Mouse (Mus musculus): Measurements from ENCODE around the gene Gclc.

Gene Gclc

GRCm38 (mm10) chr9:77753853-77754727, at the start of gene Gclc:
Gclc (plus strand) TSS chr9:77754535.
- DNase-seq (ENCODE audit: extremely low read depth, low read depth) = peak; percentile 45

- DNase-seq (ENCODE audit: extremely low read depth, low read depth) = no peak
These were observed 47.8 kb upstream of the Gclc start for GRCm38 (mm10) chr9:77706515-77706914.

DNA sequence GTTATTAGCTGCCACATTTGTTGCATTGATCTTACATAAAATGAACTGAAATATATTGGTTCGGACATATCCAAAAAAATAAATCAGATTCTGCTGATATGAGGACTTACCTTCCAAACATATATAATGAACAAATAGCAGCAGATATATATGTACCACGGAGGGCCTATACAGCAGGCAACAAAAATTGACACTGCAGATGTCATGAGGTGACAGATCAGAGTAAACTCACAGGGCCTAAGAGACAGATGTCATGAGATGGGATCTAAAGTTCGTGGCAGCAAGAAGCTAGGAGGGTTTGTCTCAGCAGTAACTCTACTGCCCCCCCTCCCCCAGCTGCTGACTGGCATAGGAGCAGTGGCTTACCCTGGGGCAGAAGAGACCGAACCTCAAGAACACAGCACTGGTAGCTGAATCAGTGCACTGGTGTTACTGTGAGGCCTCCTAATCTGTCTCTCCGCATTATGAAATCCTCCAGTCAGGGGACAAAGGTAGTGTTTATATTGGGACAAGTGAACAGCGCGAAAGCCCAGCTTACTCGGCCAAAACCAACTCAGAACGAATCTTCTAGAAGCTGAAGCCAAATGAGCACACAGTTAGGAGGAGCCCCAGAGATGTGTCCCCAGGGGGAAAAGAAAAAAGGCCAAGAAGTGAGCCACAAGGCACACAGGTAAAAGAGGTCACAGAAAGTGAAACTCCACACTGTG, 46.7 kb upstream of the Gclc start:
- no peak for DNase-seq (ENCODE audit: extremely low read depth, low read depth)

DNA sequence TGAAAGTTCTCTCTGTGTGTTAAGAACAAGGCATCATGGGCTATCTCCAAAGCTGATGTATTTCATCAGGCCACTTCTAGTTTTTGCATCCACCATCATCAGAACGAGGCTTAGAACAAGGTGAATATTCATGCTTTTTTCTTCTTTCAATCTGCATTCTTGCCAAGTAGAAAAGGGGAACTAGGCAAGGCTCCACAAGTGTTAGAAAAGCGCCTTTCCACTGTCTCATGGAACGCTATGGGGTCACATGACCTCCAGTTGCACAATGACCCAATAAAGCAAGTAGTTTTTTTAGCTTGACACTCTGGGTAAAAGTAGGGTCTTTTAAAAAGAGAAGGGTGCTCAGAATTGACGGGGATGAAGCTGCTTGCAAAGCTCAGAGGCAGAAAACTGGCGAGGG, 45.4 kb upstream of the Gclc start:
- DNase-seq (ENCODE audit: extremely low read depth, low read depth) = peak; percentile 38

DNA sequence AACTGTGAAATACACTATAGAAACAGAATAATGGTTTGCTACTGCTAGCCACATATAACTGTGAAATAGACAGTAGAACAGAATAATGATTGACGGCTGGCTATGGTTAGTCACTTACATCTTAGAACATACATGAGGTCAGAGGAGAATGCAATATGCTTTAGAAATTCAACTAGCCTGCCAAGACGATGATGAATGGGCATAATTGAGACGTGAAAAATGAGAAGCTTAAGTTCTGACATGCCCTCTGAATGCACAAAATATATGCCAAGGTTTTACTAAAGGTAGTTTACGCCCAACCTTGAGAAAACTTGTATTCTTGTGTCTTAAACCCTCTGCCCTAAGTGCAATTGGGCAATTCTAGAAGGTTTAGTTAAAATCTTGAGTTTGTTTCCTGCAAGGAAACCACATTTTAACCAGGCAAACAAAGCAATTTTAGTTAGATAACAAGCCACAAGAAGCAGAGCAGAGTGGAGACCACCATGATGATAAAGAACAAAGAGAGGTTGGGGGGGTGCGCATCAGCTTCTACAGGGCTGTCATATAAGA, 43.2 kb upstream of the Gclc start:
- no peak for DNase-seq (ENCODE audit: extremely low read depth, low read depth)

GRCm38 (mm10) chr9:77712816-77713215, 41.5 kb upstream of the Gclc start:
- DNase-seq (ENCODE audit: extremely low read depth, low read depth) = no peak

DNA sequence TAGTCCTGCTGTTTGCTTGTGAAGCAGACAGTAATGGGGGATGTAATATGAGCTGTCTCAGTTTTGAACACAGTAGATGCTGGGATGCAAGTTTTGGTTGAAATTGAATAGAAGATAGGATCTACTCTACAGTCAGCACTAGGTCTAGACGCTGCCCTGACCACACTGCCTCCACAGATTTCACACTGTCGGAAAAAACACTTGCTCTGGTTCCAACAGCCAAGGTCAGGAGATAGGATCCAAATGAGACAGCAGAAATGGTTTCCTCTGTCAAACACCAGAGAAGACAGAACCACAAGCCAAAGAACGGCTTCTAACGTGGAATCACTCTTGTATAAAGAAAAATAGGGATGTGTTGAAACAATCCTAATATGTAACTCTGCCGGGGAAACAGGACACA, 41.0 kb upstream of the Gclc start:
- no peak for DNase-seq (ENCODE audit: extremely low read depth, low read depth)

DNA sequence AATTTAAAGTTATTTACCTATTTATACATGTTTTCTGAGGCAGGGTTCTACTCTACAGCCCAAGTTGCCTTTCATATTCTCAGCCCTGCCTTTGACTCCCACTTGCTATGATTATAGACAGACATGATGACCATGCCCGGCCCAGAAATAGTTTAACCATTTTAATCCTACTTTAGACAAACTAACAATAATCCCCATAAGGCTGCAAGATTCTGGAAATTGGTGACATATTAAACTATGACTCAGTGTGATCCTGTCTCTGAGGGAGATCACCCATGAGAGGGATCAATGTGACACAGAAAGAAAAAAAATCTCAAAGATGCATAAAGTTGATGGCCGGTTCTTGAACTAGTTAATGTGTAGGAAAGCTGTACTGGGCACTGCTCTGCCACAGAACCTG, 39.1 kb upstream of the Gclc start:
- no peak for DNase-seq (ENCODE audit: extremely low read depth, low read depth)

DNA sequence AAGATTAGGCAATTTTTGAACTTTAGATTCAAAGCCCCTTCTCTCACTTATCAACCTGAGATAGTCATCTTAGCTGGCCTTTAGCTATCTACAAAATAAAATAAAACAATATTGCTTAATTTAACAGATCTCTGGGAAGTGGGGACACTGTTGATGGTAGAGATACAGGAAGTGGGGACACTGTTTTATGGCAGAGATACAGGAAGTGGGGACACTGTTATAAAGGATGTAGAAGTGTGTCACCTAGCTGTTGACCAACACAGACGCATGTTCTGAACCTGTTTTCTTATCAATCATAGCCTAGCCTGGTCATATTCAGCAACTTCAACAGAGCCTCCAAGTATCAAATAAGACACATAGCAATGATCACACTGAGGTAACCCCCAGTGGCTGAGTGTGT, 38.3 kb upstream of the Gclc start:
- no peak for DNase-seq (ENCODE audit: extremely low read depth, low read depth)

- no peak for DNase-seq (ENCODE audit: extremely low read depth, low read depth)
These were observed 36.4 kb upstream of the Gclc start for GRCm38 (mm10) chr9:77717831-77718435.

- no peak for DNase-seq (ENCODE audit: extremely low read depth, low read depth)
These were observed 35.4 kb upstream of the Gclc start for GRCm38 (mm10) chr9:77718816-77719411.

DNA sequence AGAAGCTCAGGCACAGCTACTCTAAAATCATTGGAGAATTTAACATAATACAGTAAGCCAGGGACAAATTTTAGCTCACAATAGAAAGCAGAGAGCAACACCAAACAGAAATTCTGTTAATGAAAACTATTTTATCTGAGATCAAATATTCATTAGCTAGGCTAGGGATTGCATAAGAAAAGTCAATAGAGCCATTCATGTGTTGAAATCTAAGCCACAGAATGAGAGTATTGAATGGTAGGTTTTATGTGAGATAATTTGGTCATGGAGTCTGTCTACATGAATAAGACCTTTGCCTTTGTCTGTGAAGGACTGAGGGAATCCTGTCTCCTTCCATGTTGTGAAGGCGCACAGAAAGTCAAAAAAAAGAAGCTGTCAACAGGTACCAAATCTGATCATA, 34.7 kb upstream of the Gclc start:
- DNase-seq (ENCODE audit: extremely low read depth, low read depth) = no peak

GRCm38 (mm10) chr9:77722381-77722780, 32.0 kb upstream of the Gclc start:
- DNase-seq (ENCODE audit: extremely low read depth, low read depth) = no peak

DNA sequence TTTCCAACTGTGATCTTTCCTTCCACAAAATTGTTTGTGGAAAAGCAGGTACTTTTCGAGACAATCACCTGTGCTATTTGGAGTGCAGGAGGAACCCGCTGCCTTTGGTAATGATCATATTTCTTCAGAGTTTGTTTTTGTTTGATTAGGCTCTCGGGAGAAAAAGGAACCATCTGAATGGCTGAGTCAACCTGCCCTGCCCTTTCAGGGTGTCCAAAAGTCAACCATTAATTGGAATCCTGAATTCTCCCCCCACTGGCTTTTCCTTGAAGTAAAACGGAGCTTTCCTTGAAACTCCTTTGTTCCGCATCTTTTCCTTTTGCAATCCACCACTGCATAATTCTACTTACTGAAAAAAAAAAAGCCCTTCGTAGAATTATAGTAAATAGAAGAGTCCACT, 30.1 kb upstream of the Gclc start:
- DNase-seq (ENCODE audit: extremely low read depth, low read depth) = no peak

- DNase-seq (ENCODE audit: extremely low read depth, low read depth) = no peak
These were observed 28.9 kb upstream of the Gclc start for GRCm38 (mm10) chr9:77725448-77725847.

DNA sequence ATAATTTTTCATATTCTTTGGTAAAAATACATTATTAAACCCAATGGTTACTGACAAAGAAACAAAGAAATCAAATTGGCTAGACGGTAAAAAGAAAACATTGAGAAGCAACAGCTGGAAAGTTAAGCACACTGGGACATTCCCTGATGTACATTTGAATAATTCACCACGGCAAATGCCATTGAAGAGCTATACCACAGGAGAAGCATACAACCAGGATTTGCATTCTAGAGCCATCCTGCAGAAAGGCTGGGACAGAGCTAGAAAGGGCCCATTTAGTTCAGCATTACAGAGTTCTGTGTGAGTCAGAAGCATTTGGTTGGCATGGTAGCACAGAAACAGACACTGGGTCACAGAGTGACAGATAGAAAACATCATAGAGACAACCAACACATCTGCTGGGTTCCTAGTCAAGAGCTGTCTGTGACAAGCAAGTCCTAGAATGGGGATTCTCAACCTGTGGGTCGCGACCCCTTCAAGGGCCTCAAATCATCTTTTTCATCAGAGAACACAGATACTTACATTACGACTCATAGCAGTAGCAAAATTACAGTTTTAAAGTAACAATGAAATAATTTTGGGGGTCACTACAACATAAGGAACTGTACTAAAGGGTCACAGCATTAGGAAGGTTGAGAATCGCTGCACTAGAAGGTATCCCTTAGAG, 28.2 kb upstream of the Gclc start:
- no peak for DNase-seq (ENCODE audit: extremely low read depth, low read depth)

- DNase-seq (ENCODE audit: extremely low read depth, low read depth) = no peak
These were observed 27.3 kb upstream of the Gclc start for GRCm38 (mm10) chr9:77727012-77727411.

DNA sequence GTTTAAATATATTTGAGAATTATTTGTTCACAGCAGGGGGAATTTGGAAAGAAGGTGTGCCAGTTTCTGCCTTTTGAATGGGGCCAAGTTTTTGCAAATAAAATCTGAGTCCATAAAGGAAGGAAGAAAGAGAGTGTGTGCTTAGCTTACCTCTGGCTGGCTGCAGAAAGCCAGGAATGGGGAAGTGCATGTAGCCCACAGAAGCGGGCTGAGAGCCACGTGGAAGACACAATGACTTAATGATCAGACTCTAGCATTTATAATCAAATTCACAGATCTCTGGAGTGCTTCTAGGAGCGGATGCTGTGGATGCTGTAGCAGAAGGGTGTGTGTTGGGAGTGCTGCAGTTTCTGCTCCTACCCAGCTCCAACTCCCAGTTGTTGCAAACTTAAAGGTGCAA, 22.3 kb upstream of the Gclc start:
- no peak for DNase-seq (ENCODE audit: extremely low read depth, low read depth)

- peak; percentile 82 for DNase-seq (ENCODE audit: extremely low read depth, low read depth)
These were observed 16.9 kb upstream of the Gclc start for GRCm38 (mm10) chr9:77737298-77738041.

- no peak for DNase-seq (ENCODE audit: extremely low read depth, low read depth)
These were observed 12.9 kb upstream of the Gclc start for GRCm38 (mm10) chr9:77741452-77741851.
